Mouse (Mus musculus): ENCODE results near the gene Chp2.

GRCm38 (mm10) chr7:122186043-122186442 lies 33.3 kb upstream of the Chp2 start, which contains the start of gene Ern2:
- no peak for TF ChIP-seq TBP (conservative IDR thresholded peaks at IDR 0.05; ENCODE audit: low read depth, low read length)
- TF ChIP-seq POLR2A (IDR thresholded peaks at IDR 0.05; ENCODE audit: low read depth, low read length) = no peak
- TF ChIP-seq KAT2A (IDR thresholded peaks at IDR 0.05; ENCODE audit: insufficient replicate concordance, low read length) = no peak
- TF ChIP-seq PAX5 (IDR thresholded peaks at IDR 0.05; ENCODE audit: low read length) = no peak
- no peak for TF ChIP-seq MAZ (IDR thresholded peaks at IDR 0.05; ENCODE audit: low read depth, low read length)

Measured in CH12.LX (cell line).